Mouse (Mus musculus) kidney, embryonic 15.5 days (tissue): ENCODE data around the gene Manbal. TPM values are rescaled to one million over a fixed set of nuclear protein-coding genes. Genes with fewer than 3 reads are reported as not detected.

Source experiments
- ATAC-seq: fragments of 200-750 bp; cut with Nextera tagmentation; replicated peaks from 2 replicates; pipeline ENCODE4 v1.8.0; 2017; ENCODE audit warnings: moderate TSS enrichment; ENCODE audit not compliant: low FRiP score
- H3K27ac ChIP-seq: fragments of 300-500 bp; sonication (generic); 2 replicates; pipeline ENCODE4 v1.5.1; 2015; ENCODE audit warnings: mild to moderate bottlenecking, inconsistent platforms
- H3K27me3 ChIP-seq: fragments of 300-500 bp; sonication (generic); 2 replicates; pipeline ENCODE4 v1.6.1; 2015; ENCODE audit warnings: inconsistent platforms
- H3K36me3 ChIP-seq: fragments of 300-500 bp; sonication (generic); 2 replicates; pipeline ENCODE4 v1.6.1; 2015; ENCODE audit warnings: inconsistent platforms
- H3K4me1 ChIP-seq: fragments of 300-500 bp; sonication (generic); 2 replicates; pipeline ENCODE4 v1.6.1; 2015; ENCODE audit warnings: inconsistent platforms
- H3K4me2 ChIP-seq: fragments of 300-500 bp; sonication (generic); 2 replicates; pipeline ENCODE4 v1.6.1; 2015; ENCODE audit warnings: moderate library complexity, mild to moderate bottlenecking, inconsistent platforms
- H3K4me3 ChIP-seq: fragments of 300-500 bp; sonication (generic); replicated peaks from 2 replicates; pipeline ENCODE4 v1.5.1; 2015; ENCODE audit warnings: mild to moderate bottlenecking, inconsistent platforms
- H3K9ac ChIP-seq: fragments of 300-500 bp; sonication (generic); 2 replicates; pipeline ENCODE4 v1.6.1; 2015; ENCODE audit warnings: mild to moderate bottlenecking, inconsistent platforms
- H3K9me3 ChIP-seq: fragments of 300-500 bp; sonication (generic); replicated peaks from 2 replicates; pipeline ENCODE4 v1.6.1; 2016; ENCODE audit warnings: inconsistent platforms
- WGBS: fragments of 180-500 bp; shearing (Covaris S2); methylation state at CpG from one replicate; pipeline ENCODE4 v1.1.7; 2015; ENCODE audit warnings: mixed read lengths; 5-methylcytosine and 5-hydroxymethylcytosine counted together
- polyA plus RNA-seq: library from polyadenylated mRNA; unstranded; fragments of >200 nt; fragmentation: Nextera tagmentation; extraction: Ambion mirVana; gene quantifications from 2 replicates; pipeline ENCODE4 v1.2.1, GENCODE M21; 2015

The Manbal gene
- 71.7 and 81.2 TPM in 2 replicates for polyA plus RNA-seq

DNA sequence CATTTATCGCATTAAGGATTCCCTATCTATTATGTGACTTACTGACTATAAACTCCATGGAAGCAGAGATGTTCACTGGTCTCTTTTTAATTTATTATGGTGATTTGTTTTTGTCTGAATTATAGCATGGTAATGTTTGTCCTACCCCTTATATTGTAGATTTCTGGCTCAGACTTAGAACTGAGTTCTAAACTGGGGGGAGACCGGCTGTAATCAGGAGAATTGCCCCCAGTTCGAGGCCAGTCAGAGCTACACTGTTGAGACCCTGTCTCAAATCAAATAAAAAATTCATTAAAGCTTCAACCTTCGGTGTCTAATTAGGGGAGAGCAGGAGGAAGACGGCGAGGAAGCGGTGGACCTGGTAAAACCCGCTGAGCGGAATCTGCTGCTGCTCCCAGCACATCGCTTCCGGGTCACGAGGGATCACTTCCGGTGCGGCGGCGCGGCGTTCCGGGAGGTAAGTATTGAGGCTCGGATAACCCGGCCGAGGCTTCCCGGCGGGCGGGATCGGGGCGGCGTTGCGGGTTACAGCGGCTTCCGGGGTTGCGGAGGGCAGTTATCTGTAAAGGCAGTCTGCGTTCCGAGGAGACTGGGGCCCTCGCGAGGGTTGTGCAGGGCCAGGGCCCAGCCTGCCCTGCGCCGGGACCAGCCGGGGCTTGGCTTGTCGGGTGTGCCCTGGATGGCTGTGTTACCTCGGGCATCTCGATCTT, at the start of gene Manbal:
Manbal (plus strand) TSS at position 411 of the 710 bp plus-strand sequence.
- peak; percentile 93 for ATAC-seq
- H3K27ac ChIP-seq: peak within 1 kb of the TSS; percentile 93
- peaks cover 20% of the 10 kb centered on the region for H3K4me1 ChIP-seq
- 4% methylated on average over 42 of the region's 42 CpGs for WGBS
- H3K9me3 ChIP-seq: no peaks in the 10 kb centered on the region
- peaks cover 13% of the 10 kb centered on the region for H3K36me3 ChIP-seq
- no peaks in the 10 kb centered on the region for H3K27me3 ChIP-seq
- peak within 1 kb of the TSS; percentile 92 for H3K9ac ChIP-seq
- H3K4me3 ChIP-seq: peak within 1 kb of the TSS; percentile 78
- peak within 1 kb of the TSS; percentile 63 for H3K4me2 ChIP-seq

DNA sequence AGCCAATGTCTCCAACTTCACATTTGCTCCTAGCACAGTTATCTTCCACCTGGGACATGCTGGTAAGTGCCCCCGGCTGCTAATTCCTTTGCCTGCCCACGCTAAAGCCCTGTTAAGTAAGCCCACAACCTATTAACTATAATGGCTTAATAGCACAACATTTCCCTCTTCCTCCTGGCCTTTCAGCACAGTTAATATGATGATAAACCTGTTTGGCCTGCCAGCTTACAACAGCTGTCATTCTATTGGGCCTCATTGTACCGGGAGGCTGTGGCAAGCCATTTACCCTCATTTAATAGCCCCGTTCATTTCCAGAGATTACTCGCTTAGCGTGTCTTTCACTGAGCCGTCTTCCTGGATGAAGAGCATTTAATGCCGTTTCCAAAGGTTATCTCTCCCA, 47.3 kb upstream of the Manbal start:
- H3K4me1 ChIP-seq: peaks cover 8% of the 10 kb centered on the region; the same call in 1 of the 2 replicates
- no peak for ATAC-seq
- WGBS: 69% methylated on average over 8 of the region's 8 CpGs
- no peak overlapping the region for H3K9ac ChIP-seq
- H3K9me3 ChIP-seq: no peaks in the 10 kb centered on the region
- H3K4me3 ChIP-seq: no peak overlapping the region
- H3K36me3 ChIP-seq: peaks cover 96% of the 10 kb centered on the region
- 0 out of 2 replicates have a peak overlapping the region, but pooled peaks have one; percentile 56 for H3K27ac ChIP-seq
- H3K4me2 ChIP-seq: no peak overlapping the region
- no peaks in the 10 kb centered on the region for H3K27me3 ChIP-seq

DNA sequence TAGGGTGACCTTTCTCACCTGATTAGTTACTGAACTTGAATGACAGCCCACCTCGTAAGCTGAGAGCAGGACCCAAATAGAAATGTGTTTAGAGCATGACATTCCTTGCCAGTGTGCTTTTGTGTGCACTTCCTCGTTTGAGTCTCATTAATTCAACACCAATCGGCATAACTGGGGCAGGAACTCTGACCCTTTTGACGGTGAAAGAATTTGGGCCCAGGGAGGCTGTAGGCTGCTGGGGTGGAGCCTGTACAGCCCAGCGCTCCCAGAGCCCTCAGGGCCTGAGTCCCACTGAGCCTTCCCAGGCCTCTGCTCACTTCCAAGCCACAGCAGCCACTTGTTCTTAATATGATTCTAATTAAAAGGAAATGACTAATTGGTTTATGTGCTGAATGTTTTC, 46.5 kb upstream of the Manbal start:
- ATAC-seq: no peak
- peaks cover 8% of the 10 kb centered on the region; the same call in 1 of the 2 replicates for H3K4me1 ChIP-seq
- H3K9ac ChIP-seq: no peak overlapping the region
- no peak overlapping the region for H3K4me2 ChIP-seq
- no peak overlapping the region for H3K4me3 ChIP-seq
- WGBS: 60% methylated on average over 5 of the region's 5 CpGs
- H3K9me3 ChIP-seq: no peaks in the 10 kb centered on the region
- no peaks in the 10 kb centered on the region for H3K27me3 ChIP-seq
- H3K27ac ChIP-seq: peak overlapping the region; percentile 56; the same call in 1 of the 2 replicates
- H3K36me3 ChIP-seq: peaks cover 96% of the 10 kb centered on the region

DNA sequence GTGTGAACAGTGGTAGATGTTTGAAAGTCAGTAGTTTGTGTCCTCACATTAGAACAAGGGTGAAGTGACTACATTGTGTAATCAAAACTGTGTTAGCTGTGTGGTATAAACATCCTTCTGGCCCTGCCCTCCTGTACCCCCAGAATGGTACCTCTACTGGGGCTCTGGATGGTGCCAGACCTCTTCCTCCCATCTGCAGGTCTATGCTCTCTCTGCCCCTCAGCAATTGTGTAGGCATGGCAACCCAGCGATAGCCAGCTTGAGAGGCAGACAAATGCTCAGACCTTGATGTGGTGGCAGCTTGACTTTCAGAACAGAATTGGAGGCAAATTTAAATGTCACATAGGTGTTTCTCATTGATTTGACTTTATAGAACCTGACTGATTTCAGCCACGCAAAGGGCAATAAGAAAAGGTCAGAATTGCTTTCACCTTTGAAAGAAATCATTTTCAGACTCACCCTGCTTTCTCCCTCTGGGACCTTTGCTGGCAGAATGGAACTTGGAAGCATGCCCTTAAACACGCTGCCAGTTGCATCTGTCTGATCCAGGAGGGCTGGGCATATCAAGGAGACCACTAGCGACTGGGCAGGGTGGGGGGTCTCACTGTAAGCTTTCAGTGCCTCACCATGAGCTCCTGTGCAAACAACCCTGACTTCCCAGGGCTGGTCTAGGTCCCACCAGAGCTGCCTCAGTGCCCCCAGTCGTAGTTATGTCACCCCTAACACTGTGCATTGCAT, 45.2 kb upstream of the Manbal start:
- Histone ChIP-seq H3K4me2 (no peak overlapping the region), H3K4me3 (no peak overlapping the region), H3K9me3 (no peaks in the 10 kb centered on the region), H3K36me3 (peaks cover 97% of the 10 kb centered on the region), H3K9ac (no peak overlapping the region), H3K4me1 (peaks cover 8% of the 10 kb centered on the region; the same call in 1 of the 2 replicates), H3K27me3 (no peaks in the 10 kb centered on the region), H3K27ac (no peak overlapping the region)
- ATAC-seq: no peak
- 86% methylated on average over 5 of the region's 5 CpGs for WGBS

DNA sequence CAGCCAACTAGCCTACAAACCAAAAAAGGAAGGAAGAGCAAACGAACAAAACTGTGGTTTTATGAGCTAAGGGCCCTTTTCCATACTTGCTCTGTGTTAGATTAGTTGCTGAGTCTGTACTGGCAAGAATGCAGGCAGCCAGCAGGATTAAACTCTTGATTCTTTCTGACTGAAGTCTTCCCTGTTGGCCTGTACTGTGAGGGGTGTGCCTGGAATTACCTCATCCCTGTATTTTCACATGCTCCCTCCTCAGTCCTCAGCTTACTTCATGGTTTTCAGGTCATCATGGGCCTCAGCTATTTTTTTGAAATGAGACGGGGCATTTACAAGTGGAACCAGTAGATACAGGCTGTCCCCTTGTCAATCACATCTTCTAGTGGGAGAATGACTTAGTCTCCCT, 42.2 kb upstream of the Manbal start:
- H3K9ac ChIP-seq: no peak overlapping the region

DNA sequence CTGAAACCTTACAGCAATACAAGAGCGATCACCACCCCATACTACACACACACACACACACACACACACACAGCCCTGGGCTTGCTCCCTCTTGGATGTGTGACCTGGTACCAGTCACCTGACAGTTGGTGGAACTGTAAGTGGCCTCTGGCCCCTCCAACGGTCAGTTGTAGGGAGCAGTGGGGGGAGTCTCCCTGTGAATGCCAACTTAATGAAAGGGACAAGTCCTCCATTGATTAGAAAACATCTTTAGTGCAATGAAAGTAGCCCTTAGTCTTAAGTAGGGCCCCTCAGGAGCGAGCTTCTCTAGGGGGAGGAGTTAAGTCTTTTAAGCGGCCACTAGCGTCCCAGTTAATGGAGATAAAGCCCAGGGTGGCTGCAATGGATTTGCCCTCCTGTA, 39.3 kb upstream of the Manbal start:
- Histone ChIP-seq H3K9me3 (no peaks in the 10 kb centered on the region), H3K4me1 (0 out of 2 replicates have a peak, but pooled peaks cover 5% of the 10 kb centered on the region), H3K4me3 (no peak overlapping the region), H3K27me3 (no peaks in the 10 kb centered on the region), H3K9ac (no peak overlapping the region), H3K27ac (no peak overlapping the region), H3K36me3 (peaks cover 49% of the 10 kb centered on the region), H3K4me2 (no peak overlapping the region)
- WGBS: 35% methylated on average over 5 of the region's 5 CpGs
- no peak for ATAC-seq

More for the DNA sequence above, 42.2 kb upstream of the Manbal start:
- no peaks in the 10 kb centered on the region for H3K27me3 ChIP-seq
- no peak for ATAC-seq
- no peak overlapping the region for H3K4me3 ChIP-seq
- peaks cover 78% of the 10 kb centered on the region for H3K36me3 ChIP-seq
- no peak overlapping the region for H3K4me2 ChIP-seq
- WGBS: 73% methylated on average over 2 of the region's 2 CpGs
- H3K4me1 ChIP-seq: peaks cover 13% of the 10 kb centered on the region; the same call in 1 of the 2 replicates
- H3K9me3 ChIP-seq: no peaks in the 10 kb centered on the region
- H3K27ac ChIP-seq: no peak overlapping the region

DNA sequence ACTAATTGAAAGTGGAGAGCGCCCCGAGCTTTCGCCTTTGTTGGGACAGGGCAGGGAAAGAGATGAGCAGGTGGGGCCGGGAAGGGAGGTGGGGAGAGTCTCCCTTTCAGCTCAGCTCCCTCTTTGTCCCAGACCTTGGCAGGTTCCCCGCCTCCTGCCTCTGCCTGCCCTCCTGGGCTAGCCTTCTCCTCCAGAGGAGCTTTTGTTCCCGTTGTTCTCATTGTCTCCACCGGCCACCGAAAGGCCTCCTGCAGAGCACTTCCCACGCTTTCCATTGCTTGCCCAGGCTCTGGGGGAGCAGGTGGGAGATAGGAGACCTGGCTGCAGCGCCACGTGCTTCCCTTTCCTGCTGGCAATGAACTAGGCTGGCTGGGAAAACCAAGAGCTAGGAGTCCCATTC, 38.8 kb upstream of the Manbal start:
- WGBS: 34% methylated on average over 11 of the region's 11 CpGs
- no peak overlapping the region for H3K4me3 ChIP-seq
- H3K4me1 ChIP-seq: 0 out of 2 replicates have a peak, but pooled peaks cover 5% of the 10 kb centered on the region
- no peak overlapping the region for H3K4me2 ChIP-seq
- ATAC-seq: no peak
- H3K9me3 ChIP-seq: no peaks in the 10 kb centered on the region
- no peaks in the 10 kb centered on the region for H3K27me3 ChIP-seq
- peaks cover 45% of the 10 kb centered on the region for H3K36me3 ChIP-seq
- H3K27ac ChIP-seq: no peak overlapping the region
- H3K9ac ChIP-seq: no peak overlapping the region

DNA sequence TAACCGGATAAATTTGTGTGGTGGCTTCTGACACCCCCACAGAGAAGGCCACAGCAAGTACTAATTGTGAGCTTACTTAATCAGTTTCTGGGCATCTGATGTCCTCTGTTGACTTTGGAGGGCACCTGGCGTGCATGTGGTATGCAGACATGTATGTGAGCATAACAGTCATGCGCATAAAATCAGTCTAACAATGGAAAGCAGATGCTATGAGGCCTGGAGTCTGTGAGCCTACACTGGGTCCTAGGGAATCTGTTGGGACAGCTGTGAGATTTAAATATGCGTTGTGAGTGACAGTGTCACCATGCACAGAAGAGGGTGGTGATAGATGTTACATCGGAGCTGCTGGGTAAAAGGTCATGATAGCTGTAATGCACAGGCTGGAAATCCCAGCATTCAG, 35.3 kb upstream of the Manbal start:
- Histone ChIP-seq H3K27me3 (no peaks in the 10 kb centered on the region), H3K9ac (no peak overlapping the region), H3K4me2 (no peak overlapping the region), H3K36me3 (peaks cover 10% of the 10 kb centered on the region), H3K27ac (no peak overlapping the region), H3K4me1 (0 out of 2 replicates have a peak, but pooled peaks cover 5% of the 10 kb centered on the region), H3K9me3 (no peaks in the 10 kb centered on the region), H3K4me3 (no peak overlapping the region)
- 87% methylated on average over 5 of the region's 5 CpGs for WGBS
- no peak for ATAC-seq

DNA sequence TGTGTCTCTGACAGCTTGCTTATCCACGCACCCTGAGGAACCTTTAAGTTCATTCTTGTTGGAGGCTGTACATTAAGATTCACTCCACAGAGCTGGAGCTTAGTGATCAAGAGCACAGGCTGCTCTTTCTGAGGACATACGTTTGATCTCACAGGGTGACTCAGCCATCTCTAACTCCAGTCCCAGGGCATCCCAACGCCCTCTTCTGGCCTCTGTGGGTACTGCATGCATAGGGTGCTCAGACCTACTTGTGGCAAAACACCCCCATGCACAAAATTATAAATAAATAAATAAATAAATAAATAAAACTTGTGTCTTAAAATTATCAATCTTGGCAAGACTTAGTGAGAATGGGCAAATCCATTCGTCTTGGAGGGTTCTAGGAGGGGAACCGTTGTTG, 28.7 kb upstream of the Manbal start:
- Histone ChIP-seq H3K4me3 (no peak overlapping the region), H3K36me3 (no peaks in the 10 kb centered on the region), H3K9ac (no peak overlapping the region), H3K27me3 (no peaks in the 10 kb centered on the region), H3K27ac (no peak overlapping the region), H3K4me2 (no peak overlapping the region), H3K4me1 (peaks cover 21% of the 10 kb centered on the region), H3K9me3 (no peaks in the 10 kb centered on the region)
- 35% methylated on average over 5 of the region's 5 CpGs for WGBS
- no peak for ATAC-seq

DNA sequence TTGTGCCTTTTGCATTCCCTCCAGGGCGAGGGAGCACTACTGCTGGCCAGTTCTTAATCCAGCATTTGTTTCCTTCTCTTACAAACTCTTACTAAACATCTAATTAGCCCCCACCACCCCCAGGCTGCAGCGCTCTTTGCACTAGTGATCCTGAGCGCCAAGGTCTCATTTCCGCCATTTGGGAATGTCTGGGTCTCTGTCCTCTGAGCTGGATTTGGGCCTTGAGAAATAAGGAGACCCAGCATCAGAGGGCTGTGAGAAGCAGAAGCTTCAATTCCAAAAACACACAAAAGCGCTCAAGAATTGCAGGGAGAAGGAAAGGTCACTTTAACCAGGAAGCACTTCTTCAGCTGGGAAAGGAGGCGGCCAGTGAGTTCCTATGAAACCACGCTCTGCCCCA, 27.9 kb upstream of the Manbal start:
- no peak overlapping the region for H3K4me2 ChIP-seq
- no peak overlapping the region for H3K27ac ChIP-seq
- no peaks in the 10 kb centered on the region for H3K36me3 ChIP-seq
- H3K27me3 ChIP-seq: no peaks in the 10 kb centered on the region
- WGBS: 76% methylated on average over 7 of the region's 7 CpGs
- H3K9me3 ChIP-seq: no peaks in the 10 kb centered on the region
- no peak for ATAC-seq
- H3K9ac ChIP-seq: no peak overlapping the region
- H3K4me3 ChIP-seq: no peak overlapping the region
- peaks cover 21% of the 10 kb centered on the region for H3K4me1 ChIP-seq

DNA sequence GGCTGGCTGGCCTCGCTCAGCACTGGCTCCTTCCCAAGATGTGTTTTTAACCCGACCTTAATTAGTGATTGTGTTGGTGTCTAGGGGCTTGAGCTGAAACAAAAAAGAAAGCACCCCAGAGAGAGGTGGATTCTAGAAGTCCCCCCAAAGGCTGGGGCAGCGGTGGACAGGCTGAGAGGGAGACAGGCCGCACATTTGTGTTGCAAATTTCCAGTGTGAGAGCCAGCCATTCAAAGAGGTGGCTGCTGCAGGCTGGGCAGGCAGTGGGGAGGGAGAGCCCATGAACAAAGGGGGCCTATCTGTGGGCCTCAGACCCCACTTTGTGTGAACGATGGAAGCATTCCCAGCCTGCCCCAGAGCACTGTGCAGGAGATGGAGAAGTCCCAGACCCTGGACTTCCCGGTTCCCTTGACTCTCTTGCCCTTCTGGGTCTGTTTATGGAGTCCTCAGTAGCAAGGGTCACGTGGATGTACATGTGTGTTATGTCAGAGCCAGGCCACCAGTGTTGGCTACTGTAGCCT, 27.1 kb upstream of the Manbal start:
- Histone ChIP-seq H3K4me2 (no peak overlapping the region), H3K4me1 (peaks cover 21% of the 10 kb centered on the region), H3K9me3 (no peaks in the 10 kb centered on the region), H3K36me3 (no peaks in the 10 kb centered on the region), H3K27me3 (no peaks in the 10 kb centered on the region), H3K9ac (no peak overlapping the region), H3K4me3 (no peak overlapping the region), H3K27ac (no peak overlapping the region)
- 0 out of 2 replicates have a peak, but pooled peaks have one; percentile 12 for ATAC-seq
- 36% methylated on average over 7 of the region's 7 CpGs for WGBS
